Mouse (Mus musculus): Measurements from ENCODE around the gene Dtx3l.
"Not testable (repeated sequence)": the region's sequence is repeated elsewhere in the genome, so short reads cannot be mapped to it uniquely, and the experiment has no call there.

Dtx3l gene

GRCm38 (mm10) chr16:35924341-35924740 lies 14.6 kb downstream of the Dtx3l start:
- no peak for DNase-seq

- no peak for DNase-seq
These were observed 15.3 kb downstream of the Dtx3l start for GRCm38 (mm10) chr16:35923546-35924198.

GRCm38 (mm10) chr16:35922301-35922895 lies 16.6 kb downstream of the Dtx3l start:
- no peak for DNase-seq

GRCm38 (mm10) chr16:35921676-35922235 lies 17.2 kb downstream of the Dtx3l start:
- no peak for DNase-seq

- peak; percentile 41 for DNase-seq
These were observed 20.0 kb downstream of the Dtx3l start for GRCm38 (mm10) chr16:35918721-35919543.

- DNase-seq, result no peak
These were observed 24.6 kb downstream of the Dtx3l start for GRCm38 (mm10) chr16:35914301-35914700.

GRCm38 (mm10) chr16:35913526-35913925 lies 25.4 kb downstream of the Dtx3l start:
- DNase-seq, result peak; percentile 27

- DNase-seq, result no peak
These were observed 27.5 kb downstream of the Dtx3l start for GRCm38 (mm10) chr16:35911449-35911848.

- DNase-seq, result no peak
These were observed 31.3 kb downstream of the Dtx3l start for GRCm38 (mm10) chr16:35907432-35908201.

- DNase-seq, result no peak
These were observed 32.1 kb downstream of the Dtx3l start for GRCm38 (mm10) chr16:35906887-35907286.

- no peak for DNase-seq
These were observed 33.0 kb downstream of the Dtx3l start for GRCm38 (mm10) chr16:35905819-35906485.

- peak; percentile 29 for DNase-seq
These were observed 33.6 kb downstream of the Dtx3l start for GRCm38 (mm10) chr16:35905355-35905754.

GRCm38 (mm10) chr16:35904121-35904736 lies 34.7 kb downstream of the Dtx3l start:
- DNase-seq, result no peak

- DNase-seq, result no peak
These were observed 35.8 kb downstream of the Dtx3l start for GRCm38 (mm10) chr16:35903014-35903640.

GRCm38 (mm10) chr16:35900541-35900940 lies 38.4 kb downstream of the Dtx3l start:
- no peak for DNase-seq

- no peak for DNase-seq
These were observed 44.0 kb downstream of the Dtx3l start for GRCm38 (mm10) chr16:35894997-35895396.

- DNase-seq, result not testable (repeated sequence)
These were observed 47.3 kb downstream of the Dtx3l start for GRCm38 (mm10) chr16:35891603-35892002.

GRCm38 (mm10) chr16:35890645-35891044 lies 48.3 kb downstream of the Dtx3l start:
- DNase-seq, result no peak

- DNase-seq, result no peak
These were observed 50.0 kb downstream of the Dtx3l start for GRCm38 (mm10) chr16:35888910-35889309.

GRCm38 (mm10) chr16:35888174-35888573 lies 50.8 kb downstream of the Dtx3l start:
- DNase-seq, result no peak
